Mouse (Mus musculus) lung, adult 2 months (tissue): Measurements from ENCODE around the gene Prr7. TPM values are rescaled to one million over a fixed set of nuclear protein-coding genes. Genes with fewer than 3 reads are reported as not detected.
"Not testable (repeated sequence)": the region's sequence is repeated elsewhere in the genome, so short reads cannot be mapped to it uniquely, and the experiment has no call there.

Source experiments
- DNase-seq: peaks from one replicate; pipeline ENCODE4 v3.0.0; 2022
- H3K4me1 ChIP-seq: fragments of 200-500 bp; 2 replicates; pipeline ENCODE4 v1.6.1; 2011; ENCODE audit warnings: low read length; ENCODE audit not compliant: control insufficient read depth, insufficient read depth
- H3K4me3 ChIP-seq: fragments of 200-500 bp; replicated peaks from 2 replicates; pipeline ENCODE3; 2011; ENCODE audit warnings: low read depth, mild to moderate bottlenecking, control low read depth, low read length; ENCODE audit errors: extremely low read depth
- CTCF ChIP-seq: fragments of 200-500 bp; IDR thresholded peaks from 2 replicates; pipeline ENCODE4 v1.5.1; 2011; ENCODE audit warnings: mild to moderate bottlenecking, low read length, control low read depth; ENCODE audit not compliant: insufficient read depth
- POLR2A ChIP-seq: fragments of 200-500 bp; IDR thresholded peaks from 2 replicates; pipeline ENCODE4 v1.6.1; 2011; ENCODE audit warnings: low read depth, mild to moderate bottlenecking, control low read depth, low read length, borderline replicate concordance; ENCODE audit errors: extremely low read depth
- WGBS: fragments of 180-500 bp; shearing (Covaris S2); methylation state at CpG from one replicate; pipeline ENCODE4 v1.1.7; 2018; 5-methylcytosine and 5-hydroxymethylcytosine counted together
- polyA plus RNA-seq: library from polyadenylated mRNA; depleted of rRNA; stranded (reverse); fragments of >200 nt; gene quantifications from 2 replicates; pipeline ENCODE4 v1.2.3, GENCODE M21; 2012

The Prr7 gene
- polyA plus RNA-seq, 1 experiment: 5.6 TPM

DNA sequence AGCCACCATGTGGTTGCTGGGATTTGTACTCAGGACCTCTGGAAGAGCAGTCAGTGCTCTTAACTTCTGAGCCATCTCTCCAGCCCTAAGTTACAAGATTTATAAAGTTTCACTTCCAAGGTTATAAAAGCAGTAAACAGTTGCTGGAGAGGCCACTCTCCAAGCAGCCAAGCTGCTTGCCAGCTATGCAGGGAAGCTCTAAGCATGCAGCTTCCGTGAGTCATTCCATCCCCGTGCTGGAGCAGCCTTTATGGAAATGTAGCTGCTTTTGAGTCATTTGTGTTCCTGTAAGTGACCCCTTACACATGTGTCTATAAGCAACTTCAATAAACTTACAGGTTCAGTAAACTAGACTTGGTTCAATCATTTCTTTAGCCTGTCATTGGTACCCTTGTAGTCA lies 33.5 kb upstream of the Prr7 start:
- H3K4me1 ChIP-seq: peaks cover 7% of the 10 kb centered on the region
- WGBS: 64% methylated on average over 2 of the region's 2 CpGs
- DNase-seq: no peak
- TF ChIP-seq CTCF: no peak
- TF ChIP-seq POLR2A: no peak
- no peak overlapping the region for H3K4me3 ChIP-seq

GRCm38 (mm10) chr13:55431889-55432685 lies 32.0 kb upstream of the Prr7 start:
- WGBS: 37% methylated on average over 10 of the region's 10 CpGs
- DNase-seq: no peak
- H3K4me3 ChIP-seq: no peak overlapping the region

GRCm38 (mm10) chr13:55437111-55437629 lies 26.9 kb upstream of the Prr7 start:
- 55% methylated on average over 15 of the region's 15 CpGs for WGBS
- not testable (repeated sequence) for H3K4me3 ChIP-seq, DNase-seq, H3K4me1 ChIP-seq

More at GRCm38 (mm10) chr13:55431889-55432685, 32.0 kb upstream of the Prr7 start:
- peaks cover 7% of the 10 kb centered on the region for H3K4me1 ChIP-seq
- TF ChIP-seq POLR2A (no peak), CTCF (no peak)

- DNase-seq: no peak
- no peak for TF ChIP-seq CTCF
- TF ChIP-seq POLR2A: no peak
- Histone ChIP-seq H3K4me1 (peaks cover 12% of the 10 kb centered on the region), H3K4me3 (peak overlapping the region; percentile 97)
- WGBS: 29% methylated on average over 9 of the region's 9 CpGs
Observed at GRCm38 (mm10) chr13:55443799-55444285, 20.2 kb upstream of the Prr7 start.

- peak; percentile 56; the same call in 1 of the 2 replicates for TF ChIP-seq POLR2A
- TF ChIP-seq CTCF: no peak
- Histone ChIP-seq H3K4me1 (peaks cover 16% of the 10 kb centered on the region), H3K4me3 (peak overlapping the region; percentile 97)
- WGBS: 1% methylated on average over 33 of the region's 33 CpGs
- no peak for DNase-seq
Observed at GRCm38 (mm10) chr13:55444286-55444936, 19.7 kb upstream of the Prr7 start.

DNA sequence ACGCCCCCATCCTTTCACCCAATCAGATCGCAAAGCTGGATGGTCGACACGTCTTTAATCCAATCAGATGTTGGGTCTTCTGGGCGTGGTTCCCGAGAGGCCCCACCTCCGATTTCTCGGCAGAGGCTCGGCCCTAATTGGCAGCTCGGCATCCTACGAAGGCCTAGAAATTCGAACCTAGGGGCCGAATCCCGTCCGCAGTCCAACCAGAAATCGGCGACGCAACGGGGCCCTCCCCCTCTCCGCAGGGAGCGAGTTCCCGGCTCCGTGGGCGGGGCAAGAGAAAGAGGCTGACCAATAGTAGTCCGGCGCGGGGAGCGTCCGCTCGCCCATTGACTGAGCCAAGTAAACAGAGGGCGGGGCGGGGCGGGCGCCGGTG lies 19.1 kb upstream of the Prr7 start, which contains the start of gene Grk6:
TSS of gene Grk6 (plus strand) at position 136 of the 379 bp plus-strand sequence.
- no peak for TF ChIP-seq CTCF
- no peak for TF ChIP-seq POLR2A
- WGBS: under 1% methylated on average over 35 of the region's 35 CpGs
- peaks cover 18% of the 10 kb centered on the region for H3K4me1 ChIP-seq

GRCm38 (mm10) chr13:55445361-55446091 lies 18.5 kb upstream of the Prr7 start:
- TF ChIP-seq CTCF (no peak), POLR2A (no peak)
- peak overlapping the region; percentile 84 for H3K4me3 ChIP-seq
- H3K4me1 ChIP-seq: peaks cover 20% of the 10 kb centered on the region
- DNase-seq: no peak
- 5% methylated on average over 66 of the region's 66 CpGs for WGBS

More for the DNA sequence above, 19.1 kb upstream of the Prr7 start, which contains the start of gene Grk6:
- peak; percentile 99 for DNase-seq
- H3K4me3 ChIP-seq: peak within 1 kb of the TSS; percentile 97

DNA sequence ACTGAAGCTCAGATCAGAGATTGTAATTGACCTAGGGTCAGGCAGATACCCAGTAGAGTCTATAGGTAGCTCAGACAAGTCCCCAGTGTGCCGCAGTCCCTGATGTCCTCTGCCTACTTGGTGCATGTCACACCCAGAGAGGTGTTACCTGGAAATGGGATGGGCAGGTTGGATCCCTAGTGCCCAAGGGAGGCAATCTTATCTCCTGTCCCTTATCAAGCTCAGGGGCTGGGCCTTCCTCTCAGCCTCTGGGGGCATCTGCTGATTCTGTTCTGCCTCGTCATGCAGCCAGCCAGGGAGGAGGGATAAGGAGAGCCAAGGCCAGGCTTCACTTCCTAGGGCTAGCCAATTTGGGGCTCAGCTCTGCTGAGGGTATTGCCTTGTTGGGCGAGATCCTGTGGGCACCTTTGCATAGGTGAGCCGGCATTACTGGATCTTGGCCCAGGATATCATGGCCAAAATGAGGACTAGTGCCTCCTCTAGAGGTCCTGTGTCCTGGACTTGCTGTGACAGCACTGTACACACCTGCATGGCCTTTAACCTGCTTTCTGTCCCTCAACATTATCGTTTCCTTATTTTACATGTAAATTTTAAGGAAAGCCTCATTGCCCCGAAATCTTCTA lies 17.5 kb upstream of the Prr7 start:
- 78% methylated on average over 6 of the region's 6 CpGs for WGBS
- DNase-seq: no peak
- TF ChIP-seq CTCF (no peak), POLR2A (no peak)
- no peak overlapping the region for H3K4me3 ChIP-seq
- peaks cover 23% of the 10 kb centered on the region for H3K4me1 ChIP-seq

GRCm38 (mm10) chr13:55447543-55447943 lies 16.5 kb upstream of the Prr7 start:
- no peak overlapping the region for H3K4me3 ChIP-seq
- DNase-seq: no peak
- no peak for TF ChIP-seq POLR2A
- TF ChIP-seq CTCF: no peak
- peaks cover 29% of the 10 kb centered on the region for H3K4me1 ChIP-seq
- 14% methylated on average over 3 of the region's 3 CpGs for WGBS

GRCm38 (mm10) chr13:55448131-55448530 lies 15.9 kb upstream of the Prr7 start:
- no peak for TF ChIP-seq POLR2A
- no peak for TF ChIP-seq CTCF
- no peak overlapping the region for H3K4me3 ChIP-seq
- DNase-seq: no peak
- WGBS: 87% methylated on average over 5 of the region's 5 CpGs
- H3K4me1 ChIP-seq: peaks cover 29% of the 10 kb centered on the region
